Mouse (Mus musculus) limb, embryonic 13.5 days (tissue): Measurements from ENCODE around the gene Kidins220. TPM values are rescaled to one million over a fixed set of nuclear protein-coding genes. Genes with fewer than 3 reads are reported as not detected.

Experiments
- ATAC-seq: fragments of 200-750 bp; cut with Nextera tagmentation; 2 replicates; pipeline ENCODE4 v1.8.0; 2017; ENCODE audit warnings: low read depth, moderate number of reproducible peaks, moderate TSS enrichment; ENCODE audit not compliant: low FRiP score
- H3K27ac ChIP-seq: fragments of 300-500 bp; sonication (generic); 2 replicates; pipeline ENCODE4 v1.5.1; 2015; ENCODE audit warnings: inconsistent platforms, mild to moderate bottlenecking, moderate library complexity
- H3K27me3 ChIP-seq: fragments of 300-500 bp; sonication (generic); 2 replicates; pipeline ENCODE4 v1.6.1; 2015; ENCODE audit warnings: mild to moderate bottlenecking, inconsistent platforms
- H3K36me3 ChIP-seq: fragments of 300-500 bp; sonication (generic); 2 replicates; pipeline ENCODE4 v1.6.1; 2015; ENCODE audit warnings: inconsistent platforms, mild to moderate bottlenecking, moderate library complexity
- H3K4me1 ChIP-seq: fragments of 300-500 bp; sonication (generic); 2 replicates; pipeline ENCODE4 v1.6.1; 2015; ENCODE audit warnings: inconsistent platforms
- H3K4me2 ChIP-seq: fragments of 300-500 bp; sonication (generic); replicated peaks from 2 replicates; pipeline ENCODE4 v1.6.1; 2015; ENCODE audit warnings: inconsistent platforms, mild to moderate bottlenecking, moderate library complexity
- H3K4me3 ChIP-seq: fragments of 300-500 bp; sonication (generic); 2 replicates; pipeline ENCODE4 v1.5.1; 2015; ENCODE audit warnings: moderate library complexity, mild to moderate bottlenecking, inconsistent platforms
- H3K9ac ChIP-seq: fragments of 300-500 bp; sonication (generic); 2 replicates; pipeline ENCODE4 v1.6.1; 2015; ENCODE audit warnings: mild to moderate bottlenecking, inconsistent platforms
- H3K9me3 ChIP-seq: fragments of 300-500 bp; sonication (generic); 2 replicates; pipeline ENCODE4 v1.6.1; 2016; ENCODE audit warnings: inconsistent platforms
- WGBS: fragments of 180-500 bp; shearing (Covaris S2); methylation state at CpG from one replicate; pipeline ENCODE4 v1.1.7; 2015; 5-methylcytosine and 5-hydroxymethylcytosine counted together
- polyA plus RNA-seq: library from polyadenylated mRNA; unstranded; fragments of >200 nt; fragmentation: Nextera tagmentation; extraction: Ambion mirVana; gene quantifications from 2 replicates; pipeline ENCODE4 v1.2.1, GENCODE M21; 2015

Gene Kidins220
- polyA plus RNA-seq, 1 experiment from 2014 or later: 25.9 TPM

DNA sequence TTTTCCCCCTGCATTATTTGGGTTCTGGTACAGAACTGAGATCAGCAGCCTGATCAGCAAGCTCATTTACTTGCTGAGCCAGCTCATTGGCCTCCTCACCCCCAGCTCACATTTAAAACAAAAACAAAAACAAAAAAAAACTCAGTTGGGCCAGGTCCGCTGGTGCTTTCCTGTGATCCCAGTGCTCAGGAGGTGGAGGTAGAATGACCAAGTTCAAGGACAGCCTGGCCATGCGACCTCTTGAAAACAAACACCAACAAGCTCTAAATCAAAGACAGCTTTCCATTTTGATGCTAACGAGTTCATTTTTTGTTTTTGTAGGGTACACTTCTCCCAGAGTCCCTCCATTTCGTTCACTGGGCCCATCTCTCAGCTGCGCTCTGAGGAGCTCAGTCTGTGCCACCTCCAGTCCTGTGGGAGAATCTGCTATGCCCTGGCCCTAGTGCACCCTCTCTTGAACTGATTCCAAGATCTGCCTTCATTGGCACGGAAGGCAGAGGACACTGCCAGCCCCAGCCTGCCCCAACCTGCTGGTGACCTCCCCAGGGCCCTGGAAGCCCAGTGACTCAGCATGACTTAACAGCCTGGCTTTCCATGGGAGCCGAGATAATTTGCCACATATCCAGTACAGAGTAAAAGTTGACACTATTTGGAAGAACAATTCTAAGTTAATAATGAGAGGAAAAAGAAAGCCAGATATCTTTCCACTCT is 135.4 kb downstream of the Kidins220 start:
- ATAC-seq: no peak
- 62% methylated on average over 7 of the region's 7 CpGs for WGBS

DNA sequence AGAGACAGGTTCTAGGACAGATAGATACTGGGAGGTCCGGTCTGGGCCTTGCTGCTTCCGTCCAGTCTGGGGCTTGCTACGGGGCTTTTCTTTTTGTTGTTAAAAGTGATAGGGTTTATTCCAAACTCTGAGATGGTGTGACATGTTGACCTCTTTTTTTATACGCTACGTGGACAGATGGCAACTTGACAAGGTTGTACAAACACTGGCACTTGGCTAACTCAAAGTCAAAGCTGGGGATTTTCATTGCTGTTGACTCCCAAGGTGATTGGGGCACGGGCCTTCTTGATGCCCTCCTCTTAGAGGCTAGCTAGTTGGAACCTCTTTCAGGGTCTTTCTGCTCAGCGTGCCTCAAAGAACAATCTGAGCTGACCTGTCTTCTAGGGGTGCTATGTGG is 136.0 kb downstream of the Kidins220 start:
- no peaks in the 10 kb centered on the region for H3K4me1 ChIP-seq
- no peaks in the 10 kb centered on the region for H3K36me3 ChIP-seq
- H3K27me3 ChIP-seq: no peaks in the 10 kb centered on the region
- H3K4me3 ChIP-seq: no peak overlapping the region
- WGBS: 87% methylated on average over 7 of the region's 7 CpGs
- H3K9me3 ChIP-seq: 0 out of 2 replicates have a peak, but pooled peaks cover 7% of the 10 kb centered on the region
- no peak for ATAC-seq
- no peak overlapping the region for H3K27ac ChIP-seq
- H3K9ac ChIP-seq: no peak overlapping the region
- no peak overlapping the region for H3K4me2 ChIP-seq

More for the DNA sequence above, 135.4 kb downstream of the Kidins220 start:
- Histone ChIP-seq H3K27me3 (no peaks in the 10 kb centered on the region), H3K36me3 (no peaks in the 10 kb centered on the region), H3K9me3 (0 out of 2 replicates have a peak, but pooled peaks cover 7% of the 10 kb centered on the region), H3K9ac (no peak overlapping the region), H3K4me2 (no peak overlapping the region), H3K4me3 (no peak overlapping the region), H3K27ac (no peak overlapping the region), H3K4me1 (no peaks in the 10 kb centered on the region)

Other genes starting within 250 kb of the Kidins220 start
- 55.1 and 56.0 TPM in 2 replicates for gene Mboat2, start 144.0 kb upstream of the Kidins220 start, polyA plus RNA-seq
- 388 and 402 TPM in 2 replicates for gene Id2, start 122.2 kb downstream of the Kidins220 start, polyA plus RNA-seq